Mouse (Mus musculus): ENCODE measurements around the gene Pdss2. TPM values are rescaled to one million over a fixed set of nuclear protein-coding genes. Genes with fewer than 3 reads are reported as not detected.

Gene Pdss2
- total and polyA plus RNA-seq, 2 experiments from 2014 or later, result 17.4 to 20.9 TPM

GRCm38 (mm10) chr10:43321019-43321418, 99.7 kb downstream of the Pdss2 start:
- Histone ChIP-seq H3K36me3 (ENCODE audit: insufficient read depth, low read length) (no peaks in the 10 kb centered on the region), H3K4me2 (ENCODE audit: low read depth, low read length) (no peak overlapping the region), H3K27ac (no peak overlapping the region), H3K4me3 (ENCODE audit: low read length) (no peak overlapping the region), H3K9ac (replicated peaks; ENCODE audit: low read length) (no peak overlapping the region), H3K27me3 (ENCODE audit: insufficient read depth, low read length) (no peaks in the 10 kb centered on the region), H3K9me3 (ENCODE audit: low read length) (no peaks in the 10 kb centered on the region), H3K4me1 (ENCODE audit: insufficient read depth, low read length) (peaks cover 17% of the 10 kb centered on the region)
- DNase-seq (ENCODE audit: low spot score) (no peak), ATAC-seq (no peak)
- no peak for TF ChIP-seq CTCF (IDR thresholded peaks at IDR 0.05; ENCODE audit: low read depth)
- WGBS, result 80% methylated on average over 5 of the region's 5 CpGs

GRCm38 (mm10) chr10:43322446-43323178, 101.3 kb downstream of the Pdss2 start:
- no peak overlapping the region for H3K27ac ChIP-seq
- no peak overlapping the region for H3K4me2 ChIP-seq (ENCODE audit: low read depth, low read length)
- peaks cover 17% of the 10 kb centered on the region for H3K4me1 ChIP-seq (ENCODE audit: insufficient read depth, low read length)
- DNase-seq (ENCODE audit: low spot score), result no peak
- no peaks in the 10 kb centered on the region for H3K9me3 ChIP-seq (ENCODE audit: low read length)
- no peaks in the 10 kb centered on the region for H3K27me3 ChIP-seq (ENCODE audit: insufficient read depth, low read length)
- H3K4me3 ChIP-seq (ENCODE audit: low read length), result no peak overlapping the region
- TF ChIP-seq CTCF (IDR thresholded peaks at IDR 0.05; ENCODE audit: low read depth), result no peak
- H3K9ac ChIP-seq (replicated peaks; ENCODE audit: low read length), result no peak overlapping the region
- ATAC-seq, result 0 out of 2 replicates have a peak, but pooled peaks have one; percentile 21
- WGBS, result 41% methylated on average over 9 of the region's 9 CpGs
- no peaks in the 10 kb centered on the region for H3K36me3 ChIP-seq (ENCODE audit: insufficient read depth, low read length)

GRCm38 (mm10) chr10:43323386-43323785, 102.1 kb downstream of the Pdss2 start:
- no peak overlapping the region for H3K9ac ChIP-seq (replicated peaks; ENCODE audit: low read length)
- DNase-seq (ENCODE audit: low spot score), result no peak
- no peak overlapping the region for H3K27ac ChIP-seq
- no peak for ATAC-seq
- no peak for TF ChIP-seq CTCF (IDR thresholded peaks at IDR 0.05; ENCODE audit: low read depth)
- no peak overlapping the region for H3K4me2 ChIP-seq (ENCODE audit: low read depth, low read length)
- WGBS, result 49% methylated on average over 8 of the region's 8 CpGs
- H3K4me3 ChIP-seq (ENCODE audit: low read length), result no peak overlapping the region
- H3K9me3 ChIP-seq (ENCODE audit: low read length), result no peaks in the 10 kb centered on the region
- peaks cover 17% of the 10 kb centered on the region for H3K4me1 ChIP-seq (ENCODE audit: insufficient read depth, low read length)
- no peaks in the 10 kb centered on the region for H3K36me3 ChIP-seq (ENCODE audit: insufficient read depth, low read length)
- H3K27me3 ChIP-seq (ENCODE audit: insufficient read depth, low read length), result no peaks in the 10 kb centered on the region

- ATAC-seq, result no peak
- WGBS, result 97% methylated on average over 5 of the region's 5 CpGs
These were observed 108.5 kb downstream of the Pdss2 start for GRCm38 (mm10) chr10:43329813-43330212.

DNA sequence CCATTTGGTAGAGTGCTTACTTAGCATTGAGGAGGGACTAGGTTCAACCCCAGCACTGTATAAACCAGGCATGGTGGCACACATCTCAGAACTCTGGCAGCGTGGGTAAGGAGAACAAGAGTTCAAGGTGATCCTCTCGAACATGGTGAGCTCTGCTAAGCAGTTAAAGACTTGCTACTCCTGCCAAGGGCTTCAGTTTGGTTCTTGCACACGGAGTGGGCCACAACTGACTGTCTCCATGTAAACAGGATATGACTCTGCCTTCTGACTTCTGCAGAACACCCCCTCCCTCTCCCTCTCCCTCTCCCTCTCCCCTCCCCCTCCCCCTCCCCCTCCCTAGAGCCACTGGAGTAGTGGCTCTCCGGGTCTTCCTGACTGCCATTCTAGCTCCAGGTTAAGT, 109.4 kb downstream of the Pdss2 start:
- TF ChIP-seq CTCF (IDR thresholded peaks at IDR 0.05; ENCODE audit: low read depth), result no peak
- Histone ChIP-seq H3K9me3 (ENCODE audit: low read length) (no peaks in the 10 kb centered on the region), H3K4me3 (ENCODE audit: low read length) (no peak overlapping the region), H3K9ac (replicated peaks; ENCODE audit: low read length) (no peak overlapping the region), H3K4me2 (ENCODE audit: low read depth, low read length) (no peak overlapping the region), H3K36me3 (ENCODE audit: insufficient read depth, low read length) (no peaks in the 10 kb centered on the region), H3K27ac (no peak overlapping the region), H3K4me1 (ENCODE audit: insufficient read depth, low read length) (peaks cover 16% of the 10 kb centered on the region), H3K27me3 (ENCODE audit: insufficient read depth, low read length) (no peaks in the 10 kb centered on the region)
- 61% methylated on average over 4 of the region's 4 CpGs for WGBS
- ATAC-seq, result no peak
- no peak for DNase-seq (ENCODE audit: low spot score)

More at GRCm38 (mm10) chr10:43329813-43330212, 108.5 kb downstream of the Pdss2 start:
- no peak for TF ChIP-seq CTCF (IDR thresholded peaks at IDR 0.05; ENCODE audit: low read depth)
- no peak overlapping the region for H3K9ac ChIP-seq (replicated peaks; ENCODE audit: low read length)
- no peaks in the 10 kb centered on the region for H3K36me3 ChIP-seq (ENCODE audit: insufficient read depth, low read length)
- H3K4me2 ChIP-seq (ENCODE audit: low read depth, low read length), result no peak overlapping the region
- peaks cover 16% of the 10 kb centered on the region for H3K4me1 ChIP-seq (ENCODE audit: insufficient read depth, low read length)
- H3K4me3 ChIP-seq (ENCODE audit: low read length), result no peak overlapping the region
- H3K27me3 ChIP-seq (ENCODE audit: insufficient read depth, low read length), result no peaks in the 10 kb centered on the region
- no peak for DNase-seq (ENCODE audit: low spot score)
- no peaks in the 10 kb centered on the region for H3K9me3 ChIP-seq (ENCODE audit: low read length)
- H3K27ac ChIP-seq, result no peak overlapping the region

DNA sequence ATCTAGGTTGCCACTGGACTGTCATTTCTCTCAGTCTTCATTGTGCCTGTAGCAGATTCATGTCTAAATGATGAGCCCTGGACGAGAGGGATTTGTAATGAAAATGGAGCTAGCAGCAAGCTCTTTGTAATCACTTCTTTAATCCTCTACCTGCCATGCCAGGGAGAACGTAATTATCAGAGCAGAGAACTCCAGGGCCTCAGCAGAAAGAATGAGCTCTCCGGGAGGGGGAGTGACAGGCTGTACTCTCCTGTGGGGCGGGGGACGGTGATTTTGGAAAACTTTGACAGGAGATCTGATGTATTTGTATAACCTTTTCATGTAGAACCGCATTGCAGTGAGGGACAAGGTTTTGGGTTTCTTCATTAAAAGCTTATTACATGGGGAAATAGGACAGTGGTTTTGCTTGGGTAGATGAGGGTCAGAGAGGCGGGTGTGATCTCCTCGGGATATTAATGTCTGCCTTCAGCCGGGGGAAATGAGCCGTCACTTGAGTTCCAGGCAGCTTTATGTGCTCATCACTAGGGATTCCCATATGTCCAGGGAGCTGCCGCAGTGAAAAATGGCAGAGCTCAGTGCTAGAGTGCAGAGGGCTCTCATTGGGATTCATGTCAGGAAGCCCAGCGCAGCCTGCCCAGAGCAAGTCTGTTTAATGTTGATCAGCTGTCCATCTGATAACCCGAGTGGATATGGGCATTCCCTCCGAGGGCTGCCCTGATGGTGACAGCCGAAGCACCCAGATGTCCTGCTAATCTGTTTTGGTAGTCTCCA, 110.8 kb downstream of the Pdss2 start:
- no peak for TF ChIP-seq CTCF (IDR thresholded peaks at IDR 0.05; ENCODE audit: low read depth)
- WGBS, result 16% methylated on average over 15 of the region's 15 CpGs
- no peaks in the 10 kb centered on the region for H3K36me3 ChIP-seq (ENCODE audit: insufficient read depth, low read length)
- DNase-seq (ENCODE audit: low spot score) (peak; percentile 64), ATAC-seq (peak; percentile 85)
- 0 out of 2 replicates have a peak overlapping the region, but pooled peaks have one; percentile 21 for H3K9ac ChIP-seq (replicated peaks; ENCODE audit: low read length)
- peaks cover 16% of the 10 kb centered on the region for H3K4me1 ChIP-seq (ENCODE audit: insufficient read depth, low read length)
- no peaks in the 10 kb centered on the region for H3K27me3 ChIP-seq (ENCODE audit: insufficient read depth, low read length)
- H3K9me3 ChIP-seq (ENCODE audit: low read length), result no peaks in the 10 kb centered on the region
- H3K4me3 ChIP-seq (ENCODE audit: low read length), result no peak overlapping the region
- H3K4me2 ChIP-seq (ENCODE audit: low read depth, low read length), result peak overlapping the region; percentile 34
- H3K27ac ChIP-seq, result peak overlapping the region; percentile 46

Measured in hindbrain, postnatal 0 days (tissue).